Mouse (Mus musculus) kidney, embryonic 14.5 days (tissue): Measurements from ENCODE around the gene Eps8l1. TPM values are rescaled to one million over a fixed set of nuclear protein-coding genes. Genes with fewer than 3 reads are reported as not detected.

Source experiments
- ATAC-seq: fragments of 200-750 bp; cut with Nextera tagmentation; 2 replicates; pipeline ENCODE4 v1.8.0; 2017; ENCODE audit warnings: moderate number of reproducible peaks, mild to moderate bottlenecking, moderate TSS enrichment, moderate library complexity; ENCODE audit not compliant: low FRiP score, low TSS enrichment
- H3K27ac ChIP-seq: fragments of 300-500 bp; sonication (generic); 2 replicates; pipeline ENCODE4 v1.5.1; 2014; ENCODE audit warnings: low read depth, mild to moderate bottlenecking, low read length, moderate library complexity, mixed read lengths
- H3K27me3 ChIP-seq: fragments of 300-500 bp; sonication (generic); 2 replicates; pipeline ENCODE4 v1.6.1; 2014; ENCODE audit warnings: mild to moderate bottlenecking, low read length; ENCODE audit not compliant: control insufficient read depth, insufficient read depth
- H3K36me3 ChIP-seq: fragments of 300-500 bp; sonication (generic); 2 replicates; pipeline ENCODE4 v1.6.1; 2014; ENCODE audit warnings: low read length, mixed read lengths; ENCODE audit not compliant: control insufficient read depth, insufficient read depth
- H3K4me1 ChIP-seq: fragments of 300-500 bp; sonication (generic); 2 replicates; pipeline ENCODE4 v1.6.1; 2014; ENCODE audit warnings: low read length, mixed read lengths; ENCODE audit not compliant: control insufficient read depth, insufficient read depth
- H3K4me2 ChIP-seq: fragments of 300-500 bp; sonication (generic); replicated peaks from 2 replicates; pipeline ENCODE4 v1.6.1; 2014; ENCODE audit warnings: low read depth, mild to moderate bottlenecking, low read length
- H3K4me3 ChIP-seq: fragments of 300-500 bp; sonication (generic); 2 replicates; pipeline ENCODE4 v1.5.1; 2014; ENCODE audit warnings: mild to moderate bottlenecking, low read length
- H3K9ac ChIP-seq: fragments of 300-500 bp; sonication (generic); 2 replicates; pipeline ENCODE4 v1.6.1; 2014; ENCODE audit warnings: low read depth, mild to moderate bottlenecking, low read length, moderate library complexity
- H3K9me3 ChIP-seq: fragments of 300-500 bp; sonication (generic); 2 replicates; pipeline ENCODE4 v1.6.1; 2016; ENCODE audit warnings: low read length; ENCODE audit not compliant: control insufficient read depth
- WGBS: fragments of 180-500 bp; shearing (Covaris S2); extraction: QIAGEN DNeasy Blood & Tissue Kit; methylation state at CpG from one replicate; pipeline ENCODE4 v1.1.7; 2014; 5-methylcytosine and 5-hydroxymethylcytosine counted together
- polyA plus RNA-seq: library from polyadenylated mRNA; unstranded; fragments of >200 nt; fragmentation: Nextera tagmentation; extraction: Ambion mirVana; gene quantifications from 2 replicates; pipeline ENCODE4 v1.2.1, GENCODE M21; 2014

Eps8l1 gene
- polyA plus RNA-seq, 1 experiment from 2014 or later, result 3.0 TPM

- Histone ChIP-seq H3K27me3 (no peaks in the 10 kb centered on the region), H3K4me1 (no peaks in the 10 kb centered on the region), H3K9me3 (no peaks in the 10 kb centered on the region), H3K9ac (no peak overlapping the region; the same call in 1 of the 2 replicates), H3K27ac (no peak overlapping the region), H3K4me3 (no peak overlapping the region), H3K36me3 (peaks cover 45% of the 10 kb centered on the region), H3K4me2 (no peak overlapping the region)
- peak; percentile 75 for ATAC-seq
- WGBS, result 68% methylated on average over 13 of the region's 13 CpGs
These were observed 32.1 kb downstream of the Eps8l1 start for GRCm38 (mm10) chr7:4492284-4493224.

GRCm38 (mm10) chr7:4493991-4494390 lies 33.5 kb downstream of the Eps8l1 start:
- peaks cover 9% of the 10 kb centered on the region for H3K4me1 ChIP-seq
- H3K9me3 ChIP-seq, result no peaks in the 10 kb centered on the region
- no peak overlapping the region for H3K4me2 ChIP-seq
- H3K27me3 ChIP-seq, result no peaks in the 10 kb centered on the region
- 82% methylated on average over 1 of the region's 1 CpGs for WGBS
- no peak overlapping the region for H3K9ac ChIP-seq
- H3K4me3 ChIP-seq, result no peak overlapping the region
- no peak overlapping the region for H3K27ac ChIP-seq
- H3K36me3 ChIP-seq, result peaks cover 36% of the 10 kb centered on the region
- no peak for ATAC-seq

- Histone ChIP-seq H3K4me2 (no peak overlapping the region), H3K4me3 (no peak overlapping the region), H3K36me3 (peaks cover 25% of the 10 kb centered on the region), H3K9me3 (no peaks in the 10 kb centered on the region), H3K27me3 (no peaks in the 10 kb centered on the region), H3K4me1 (peaks cover 23% of the 10 kb centered on the region), H3K27ac (no peak overlapping the region), H3K9ac (no peak overlapping the region)
- no peak for ATAC-seq
- 93% methylated on average over 3 of the region's 3 CpGs for WGBS
These were observed 36.0 kb downstream of the Eps8l1 start for GRCm38 (mm10) chr7:4496468-4496867.

DNA sequence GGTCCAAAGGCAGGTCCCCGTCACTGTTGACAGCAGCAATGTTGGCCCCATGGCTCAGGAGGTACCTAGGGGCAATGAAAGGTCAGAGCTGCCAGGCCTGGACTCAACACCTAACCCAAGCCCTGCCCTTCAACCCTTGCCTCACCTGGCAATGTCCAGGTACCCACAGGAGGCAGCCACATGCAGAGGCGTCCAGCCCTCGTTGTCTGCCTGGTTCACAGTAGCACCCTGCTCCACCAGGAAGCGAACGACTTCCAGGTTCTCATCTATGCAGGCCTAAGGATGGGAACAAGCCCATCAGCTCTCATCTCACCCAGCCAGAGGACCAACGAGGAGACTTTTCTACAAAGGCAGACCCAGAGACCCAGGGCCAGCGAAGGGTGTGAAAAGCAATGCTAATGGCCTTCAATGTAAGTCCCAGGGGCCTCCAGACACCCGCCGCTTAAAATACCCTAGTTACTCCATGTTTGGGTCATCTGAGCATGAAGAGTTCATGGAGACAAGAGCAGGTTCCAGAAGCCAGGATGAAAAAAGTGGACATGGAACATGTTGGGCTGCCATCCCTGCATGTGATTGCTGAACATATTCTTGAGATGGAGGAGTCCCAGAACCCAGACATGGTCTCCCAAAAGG lies 36.9 kb downstream of the Eps8l1 start:
- H3K27ac ChIP-seq, result no peak overlapping the region
- ATAC-seq, result no peak
- H3K9me3 ChIP-seq, result no peaks in the 10 kb centered on the region
- 94% methylated on average over 9 of the region's 9 CpGs for WGBS
- H3K4me2 ChIP-seq, result no peak overlapping the region
- H3K4me1 ChIP-seq, result peaks cover 23% of the 10 kb centered on the region
- no peaks in the 10 kb centered on the region for H3K27me3 ChIP-seq
- H3K36me3 ChIP-seq, result peaks cover 25% of the 10 kb centered on the region
- no peak overlapping the region for H3K4me3 ChIP-seq
- no peak overlapping the region for H3K9ac ChIP-seq

GRCm38 (mm10) chr7:4498251-4498650 lies 37.8 kb downstream of the Eps8l1 start:
- no peak for ATAC-seq
- H3K9ac ChIP-seq, result peak overlapping the region; percentile 31; the same call in 1 of the 2 replicates
- H3K36me3 ChIP-seq, result peaks cover 23% of the 10 kb centered on the region
- WGBS, result 24% methylated on average over 9 of the region's 9 CpGs
- no peak overlapping the region for H3K27ac ChIP-seq
- H3K4me1 ChIP-seq, result peaks cover 23% of the 10 kb centered on the region
- no peaks in the 10 kb centered on the region for H3K27me3 ChIP-seq
- no peaks in the 10 kb centered on the region for H3K9me3 ChIP-seq
- no peak overlapping the region for H3K4me2 ChIP-seq
- no peak overlapping the region for H3K4me3 ChIP-seq

GRCm38 (mm10) chr7:4499034-4499433 lies 38.6 kb downstream of the Eps8l1 start:
- Histone ChIP-seq H3K4me1 (peaks cover 23% of the 10 kb centered on the region), H3K36me3 (peaks cover 23% of the 10 kb centered on the region), H3K27ac (no peak overlapping the region), H3K9me3 (no peaks in the 10 kb centered on the region), H3K4me3 (no peak overlapping the region; the same call in none of the 2 replicates), H3K9ac (peak overlapping the region; percentile 28; the same call in 1 of the 2 replicates), H3K27me3 (no peaks in the 10 kb centered on the region), H3K4me2 (no peak overlapping the region)
- no peak for ATAC-seq
- WGBS, result 91% methylated on average over 4 of the region's 4 CpGs

DNA sequence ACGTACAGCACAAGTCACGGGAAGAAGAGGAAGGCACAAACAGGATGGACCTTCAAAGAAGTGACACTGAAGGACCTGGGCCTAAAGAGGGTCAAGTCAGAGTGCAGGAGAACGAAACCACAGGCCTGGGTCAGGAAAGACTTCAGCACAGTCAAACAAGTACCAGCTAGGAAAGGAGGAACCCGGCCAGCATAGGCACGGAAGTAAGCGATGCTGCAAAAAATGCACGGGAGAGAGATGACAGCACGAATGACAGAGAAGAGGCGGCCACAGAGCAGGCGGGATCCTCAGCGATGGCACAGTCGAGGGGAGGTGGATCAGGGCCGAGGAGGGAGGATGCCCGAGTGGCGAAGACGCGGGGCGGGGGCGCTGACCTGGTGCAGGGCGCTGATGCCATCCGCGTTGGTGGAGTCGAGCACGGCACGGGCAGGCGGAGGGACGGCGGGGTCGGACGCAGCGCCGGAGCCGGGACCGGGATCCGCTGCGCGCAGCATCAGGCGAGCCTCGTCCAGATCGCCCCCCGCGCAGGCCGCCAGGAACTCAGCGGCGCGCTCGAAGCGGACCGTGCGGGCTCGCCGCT lies 40.5 kb downstream of the Eps8l1 start:
- Histone ChIP-seq H3K27me3 (no peaks in the 10 kb centered on the region), H3K4me2 (peak overlapping the region; percentile 78), H3K9ac (peak overlapping the region; percentile 93), H3K36me3 (peaks cover 13% of the 10 kb centered on the region; the same call in 1 of the 2 replicates), H3K4me3 (peak overlapping the region; percentile 77), H3K27ac (0 out of 2 replicates have a peak overlapping the region, but pooled peaks have one; percentile 83), H3K9me3 (no peaks in the 10 kb centered on the region), H3K4me1 (peaks cover 23% of the 10 kb centered on the region)
- WGBS, result under 1% methylated on average over 39 of the region's 52 CpGs
- ATAC-seq, result peak; percentile 44

GRCm38 (mm10) chr7:4501558-4502397 lies 41.3 kb downstream of the Eps8l1 start, which contains the start of gene Ppp1r12c:
Gene Ppp1r12c, minus strand, starts transcription at chr7:4501680.
- ATAC-seq, result peak; percentile 92
- H3K4me1 ChIP-seq, result peaks cover 23% of the 10 kb centered on the region
- WGBS, result under 1% methylated on average over 57 of the region's 62 CpGs

More at GRCm38 (mm10) chr7:4501558-4502397, 41.3 kb downstream of the Eps8l1 start, which contains the start of gene Ppp1r12c:
- H3K9ac ChIP-seq, result peak within 1 kb of the TSS; percentile 93
- H3K4me3 ChIP-seq, result peak within 1 kb of the TSS; percentile 77
- peak within 1 kb of the TSS; percentile 78 for H3K4me2 ChIP-seq
- peak within 1 kb of the TSS; percentile 83 for H3K27ac ChIP-seq
- no peaks in the 10 kb centered on the region for H3K27me3 ChIP-seq
- H3K36me3 ChIP-seq, result peaks cover 5% of the 10 kb centered on the region; the same call in 1 of the 2 replicates
- no peaks in the 10 kb centered on the region for H3K9me3 ChIP-seq
